Mouse (Mus musculus) ES-E14 (cell line): Measurements from ENCODE around the gene Cop1.

Source experiments
- HCFC1 ChIP-seq: IDR thresholded peaks from 2 replicates; pipeline ENCODE4 v1.6.1; 2012; ENCODE audit warnings: low read length, inconsistent platforms, borderline replicate concordance; ENCODE audit not compliant: insufficient read depth
- ZC3H11A ChIP-seq: IDR thresholded peaks from 2 replicates; pipeline ENCODE4 v1.6.1; 2012; ENCODE audit warnings: low read depth, mild to moderate bottlenecking, inconsistent platforms, low read length, borderline replicate concordance
- ZNF384 ChIP-seq: IDR thresholded peaks from 2 replicates; pipeline ENCODE4 v1.6.1; 2012; ENCODE audit warnings: low read depth, low read length, inconsistent platforms

GRCm38 (mm10) chr1:159254906-159255685 lies 23.0 kb downstream of the Cop1 start:
- TF ChIP-seq ZC3H11A (no peak), ZNF384 (no peak), HCFC1 (no peak)
